ENCODE assay signal across 8 mouse cellular contexts in genomic region chr9:98032573-98033272, GRCm38 (mm10). TPM values are rescaled to one million over a fixed set of nuclear protein-coding genes. Genes with fewer than 3 reads are reported as not detected.
DNase-seq lines count a peak whose midpoint lies in the region; ATAC-seq and TF ChIP-seq lines count a peak whose summit lies in the region.

Clstn2 (minus strand) TSS chr9:98033181.

- no peak for TF ChIP-seq CTCF in cerebellum, adult 2 months (IDR thresholded peaks at IDR 0.05; ENCODE audit: borderline replicate concordance, insufficient read depth, low read depth, low read length)
- TF ChIP-seq CTCF in forebrain, postnatal 0 days (IDR thresholded peaks at IDR 0.05; ENCODE audit: low read depth), result peak; percentile 62

- H3K27ac ChIP-seq in cerebellum, adult 2 months (ENCODE audit: insufficient read depth, low read length), result peak within 1 kb of the TSS; percentile 36
- H3K27ac ChIP-seq in forebrain, postnatal 0 days (ENCODE audit: low read depth, low read length), result peak within 1 kb of the TSS; percentile 81
- H3K27ac ChIP-seq in hindbrain, embryonic 13.5 days, result peak within 1 kb of the TSS; percentile 88

- H3K9me3 ChIP-seq in forebrain, postnatal 0 days (ENCODE audit: low read length), result no peaks in the 10 kb centered on the region
- no peaks in the 10 kb centered on the region for H3K9me3 ChIP-seq in hindbrain, embryonic 13.5 days

- peak within 1 kb of the TSS; percentile 79 for H3K4me2 ChIP-seq in forebrain, postnatal 0 days (ENCODE audit: low read depth)
- H3K4me2 ChIP-seq in hindbrain, embryonic 13.5 days, result peak within 1 kb of the TSS; percentile 95

- H3K27me3 ChIP-seq in cerebellum, adult 2 months (ENCODE audit: control insufficient read depth, insufficient read depth, low read length), result no peaks in the 10 kb centered on the region
- peaks cover 5% of the 10 kb centered on the region; the same call in 1 of the 2 replicates for H3K27me3 ChIP-seq in forebrain, postnatal 0 days (ENCODE audit: insufficient read depth, low read length)
- H3K27me3 ChIP-seq in hindbrain, embryonic 13.5 days, result peaks cover 33% of the 10 kb centered on the region

- no peaks in the 10 kb centered on the region for H3K36me3 ChIP-seq in forebrain, postnatal 0 days (ENCODE audit: insufficient read depth)
- no peaks in the 10 kb centered on the region for H3K36me3 ChIP-seq in hindbrain, embryonic 13.5 days

- H3K4me1 ChIP-seq in cerebellum, adult 2 months (ENCODE audit: control insufficient read depth, insufficient read depth, low read length), result no peaks in the 10 kb centered on the region
- peaks cover 4% of the 10 kb centered on the region; the same call in 1 of the 2 replicates for H3K4me1 ChIP-seq in forebrain, postnatal 0 days (ENCODE audit: insufficient read depth)
- peaks cover 22% of the 10 kb centered on the region for H3K4me1 ChIP-seq in hindbrain, embryonic 13.5 days (replicated peaks)

- ATAC-seq in forebrain, postnatal 0 days, result peak; percentile 85
- ATAC-seq in hindbrain, embryonic 13.5 days (ENCODE audit: low FRiP score), result peak; percentile 94

- peak within 1 kb of the TSS; percentile 86 for H3K4me3 ChIP-seq in cerebellum, adult 2 months (replicated peaks; ENCODE audit: insufficient read depth, low read depth, low read length)
- H3K4me3 ChIP-seq in forebrain, postnatal 0 days (ENCODE audit: low read depth, low read length), result peak within 1 kb of the TSS; percentile 75
- H3K4me3 ChIP-seq in hindbrain, embryonic 13.5 days, result peak within 1 kb of the TSS; percentile 72

- under 1% methylated on average over 73 of the region's 73 CpGs for WGBS in cerebellum, adult 2 months
- under 1% methylated on average over 68 of the region's 73 CpGs for WGBS in forebrain, postnatal 0 days
- under 1% methylated on average over 51 of the region's 73 CpGs for WGBS in hindbrain, embryonic 13.5 days

- peak within 1 kb of the TSS; percentile 82 for H3K9ac ChIP-seq in forebrain, postnatal 0 days
- peak within 1 kb of the TSS; percentile 85 for H3K9ac ChIP-seq in hindbrain, embryonic 13.5 days

- DNase-seq in R1 (ENCODE audit: low read depth, low spot score), result peak; percentile 73
- peak; percentile 85 to 88 for DNase-seq in cerebellum, adult 2 months
- peak; percentile 75 for DNase-seq in forebrain, postnatal 0 days
- peak; percentile 79 to 83 for DNase-seq in layer of hippocampus, postnatal 36 days
- DNase-seq in lung, postnatal 10 days, result peak; percentile 52
- DNase-seq in right cerebral cortex, adult 18-20 months, result peak; percentile 85
- no peak for DNase-seq in B cell, adult 2 months

- TF ChIP-seq POLR2A in cerebellum, adult 2 months (IDR thresholded peaks at IDR 0.05; ENCODE audit: borderline replicate concordance, insufficient read depth, low read length), result peak; percentile 54; the same call in 1 of the 2 replicates

RNA-seq across cellular contexts. Expression of gene Clstn2, which starts in this region (rescaled TPM):
- 37.9 and 42.0 TPM in 2 replicates for polyA plus RNA-seq in cerebellum, adult 2 months (2012; rRNA removed)
- total RNA-seq in forebrain, postnatal 0 days (2014; rRNA removed), result 55.9 and 58.7 TPM in 2 replicates
- polyA plus RNA-seq in forebrain, postnatal 0 days (2015; fragmentation: Nextera tagmentation; extraction: Ambion mirVana), result 12.1 and 13.0 TPM in 2 replicates
- polyA plus RNA-seq in hindbrain, embryonic 13.5 days (2015; fragmentation: Nextera tagmentation; extraction: Ambion mirVana), result 10.4 and 11.9 TPM in 2 replicates
- 100 to 1,000 TPM; 152 to 154 TPM for total RNA-seq in layer of hippocampus, postnatal 36 days (2021)

Comparison
In these comparisons a context has a peak if more than half of its experiments do, and no peak if none do; other contexts are left out.
1. DNase-seq: peak in R1 (single experiment), cerebellum, adult 2 months (2 of 2), forebrain, postnatal 0 days (single experiment), layer of hippocampus, postnatal 36 days (2 of 2), lung, postnatal 10 days (single experiment) and right cerebral cortex, adult 18-20 months (single experiment); none in B cell, adult 2 months (0 of 2).
2. H3K27ac ChIP-seq: peak in every context shown above with its lines; median percentile 88 in hindbrain, embryonic 13.5 days; 81 in forebrain, postnatal 0 days; 36 in cerebellum, adult 2 months.
3. Peak in every context shown above with its lines, with median percentiles within 50 percentile points of each other: H3K4me3 ChIP-seq.